Mouse (Mus musculus) hindbrain, embryonic 13.5 days (tissue): ENCODE measurements at regions not wholly inside any gene's neighbourhood (a gene's known extent, or its start where the extent isn't known, plus 50 kb on each side); places are given as distances from the start of the nearest gene placed in this dataset.
A peak's percentile ranks its signal among the peaks of the same experiment; 100 is the strongest.
"Not testable (repeated sequence)": the region's sequence is repeated elsewhere in the genome, so short reads cannot be mapped to it uniquely, and the experiment has no call there.

Experiments used
- ATAC-seq: fragments of 200-750 bp; cut with Nextera tagmentation; 2 replicates; pipeline ENCODE4 v1.8.0; 2017; ENCODE audit warnings: moderate TSS enrichment; ENCODE audit not compliant: low FRiP score
- H3K27ac ChIP-seq: fragments of 300-500 bp; sonication (generic); 2 replicates; pipeline ENCODE4 v1.5.1; 2015; ENCODE audit warnings: inconsistent platforms, mild to moderate bottlenecking, moderate library complexity
- H3K27me3 ChIP-seq: fragments of 300-500 bp; sonication (generic); 2 replicates; pipeline ENCODE4 v1.6.1; 2015; ENCODE audit warnings: mild to moderate bottlenecking, inconsistent platforms
- H3K36me3 ChIP-seq: fragments of 300-500 bp; sonication (generic); 2 replicates; pipeline ENCODE4 v1.6.1; 2015; ENCODE audit warnings: mild to moderate bottlenecking, inconsistent platforms
- H3K4me1 ChIP-seq: fragments of 300-500 bp; sonication (generic); replicated peaks from 2 replicates; pipeline ENCODE4 v1.6.1; 2015; ENCODE audit warnings: inconsistent platforms
- H3K4me2 ChIP-seq: fragments of 300-500 bp; sonication (generic); 2 replicates; pipeline ENCODE4 v1.6.1; 2015; ENCODE audit warnings: inconsistent platforms, mild to moderate bottlenecking, moderate library complexity
- H3K4me3 ChIP-seq: fragments of 300-500 bp; sonication (generic); 2 replicates; pipeline ENCODE4 v1.5.1; 2015; ENCODE audit warnings: mild to moderate bottlenecking, inconsistent platforms
- H3K9ac ChIP-seq: fragments of 300-500 bp; sonication (generic); 2 replicates; pipeline ENCODE4 v1.6.1; 2015; ENCODE audit warnings: mild to moderate bottlenecking, inconsistent platforms
- H3K9me3 ChIP-seq: fragments of 300-500 bp; sonication (generic); 2 replicates; pipeline ENCODE4 v1.6.1; 2016; ENCODE audit warnings: inconsistent platforms
- whole genome bisulfite sequencing: fragments of 180-500 bp; shearing (Covaris S2); methylation state at CpG from one replicate; pipeline ENCODE4 v1.1.7; 2015; 5-methylcytosine and 5-hydroxymethylcytosine counted together

DNA sequence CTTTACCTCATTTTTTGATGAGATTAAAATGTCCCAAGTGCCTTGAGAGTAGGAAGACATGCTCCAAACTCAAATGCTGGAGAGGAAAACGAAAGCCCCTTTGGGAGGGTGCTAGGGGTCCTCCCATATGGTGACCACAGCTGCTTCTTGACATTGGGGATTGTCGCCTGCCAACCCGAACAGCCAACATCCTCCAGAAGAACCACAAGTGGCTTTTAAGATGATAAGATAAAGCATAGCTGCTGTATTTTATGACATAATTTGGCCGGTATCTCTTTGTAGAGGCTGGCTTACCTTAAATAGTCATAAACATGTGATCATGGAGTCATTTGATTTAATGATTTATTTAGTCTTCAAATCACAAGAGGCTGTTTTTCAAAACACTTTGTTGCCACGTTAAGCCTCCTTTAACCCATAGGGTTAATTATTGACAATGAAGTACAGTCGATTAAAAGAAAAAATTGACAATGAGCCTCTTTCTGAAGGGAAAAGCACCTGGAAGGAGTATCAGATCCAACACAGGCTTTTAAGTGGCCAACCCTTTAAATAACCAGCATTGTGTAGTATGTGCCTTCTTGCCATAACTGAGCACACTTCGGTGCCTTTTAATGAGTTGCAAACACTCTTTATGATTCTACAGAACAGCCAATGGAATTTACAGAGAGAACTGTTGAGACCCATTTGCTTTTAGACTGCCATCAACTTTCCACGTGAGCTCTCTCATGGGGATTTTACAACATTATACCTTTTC, 76.1 kb upstream of the Cdk6 start:
- not testable (repeated sequence) for H3K27me3 ChIP-seq, ATAC-seq, H3K36me3 ChIP-seq, H3K4me1 ChIP-seq, H3K4me2 ChIP-seq, H3K9ac ChIP-seq, H3K9me3 ChIP-seq, H3K4me3 ChIP-seq, H3K27ac ChIP-seq
- WGBS, result 87% methylated on average over 8 of the region's 8 CpGs

DNA sequence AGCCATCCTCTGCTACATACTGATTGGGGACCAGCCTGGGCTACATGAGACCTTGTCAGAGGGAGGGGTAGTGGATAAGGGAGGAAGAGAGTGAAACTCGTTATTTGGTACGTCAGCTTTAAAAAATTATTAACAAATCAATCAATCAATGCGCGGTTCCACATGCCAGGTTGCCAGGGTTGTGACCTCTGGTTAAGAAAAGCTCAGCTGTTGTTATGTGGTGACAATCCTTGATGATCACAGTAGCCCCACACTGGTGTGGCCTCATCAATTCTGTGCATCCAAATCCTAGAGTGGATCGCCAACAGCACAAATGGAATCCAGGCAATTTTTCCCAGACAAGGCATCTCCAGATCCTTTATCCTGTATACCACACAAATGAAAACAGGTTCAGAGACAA, 74.3 kb upstream of the Cdk6 start:
- no peaks in the 10 kb centered on the region for H3K9me3 ChIP-seq
- no peaks in the 10 kb centered on the region for H3K27me3 ChIP-seq
- WGBS, result 83% methylated on average over 5 of the region's 5 CpGs
- no peak overlapping the region for H3K9ac ChIP-seq
- no peak overlapping the region for H3K4me3 ChIP-seq
- H3K36me3 ChIP-seq, result no peaks in the 10 kb centered on the region
- no peak for ATAC-seq
- H3K4me1 ChIP-seq, result no peaks in the 10 kb centered on the region
- H3K27ac ChIP-seq, result no peak overlapping the region
- H3K4me2 ChIP-seq, result no peak overlapping the region

DNA sequence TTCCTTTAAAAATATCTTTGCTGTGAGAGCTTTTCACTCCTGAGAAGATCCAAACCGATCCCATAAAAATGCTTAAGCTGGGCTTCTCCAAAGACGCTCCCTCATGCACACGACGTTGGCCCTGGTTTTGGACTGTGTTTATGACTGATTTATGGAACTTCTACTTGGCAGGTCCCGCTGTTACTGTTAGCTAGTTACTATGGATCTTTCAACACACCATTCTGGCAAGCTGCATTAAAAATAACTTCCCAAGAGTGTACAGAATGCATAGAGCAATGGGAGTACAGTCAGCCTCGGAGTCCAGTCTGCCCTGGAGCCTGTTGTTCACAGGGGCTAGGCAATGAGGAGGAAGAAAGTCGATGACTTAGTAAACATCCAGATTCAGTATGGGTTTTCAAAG, 71.5 kb upstream of the Cdk6 start:
- Histone ChIP-seq H3K4me2 (no peak overlapping the region), H3K27me3 (no peaks in the 10 kb centered on the region), H3K4me3 (no peak overlapping the region), H3K9ac (no peak overlapping the region), H3K4me1 (no peaks in the 10 kb centered on the region), H3K36me3 (no peaks in the 10 kb centered on the region), H3K9me3 (no peaks in the 10 kb centered on the region), H3K27ac (no peak overlapping the region)
- ATAC-seq, result no peak
- 87% methylated on average over 7 of the region's 7 CpGs for WGBS

DNA sequence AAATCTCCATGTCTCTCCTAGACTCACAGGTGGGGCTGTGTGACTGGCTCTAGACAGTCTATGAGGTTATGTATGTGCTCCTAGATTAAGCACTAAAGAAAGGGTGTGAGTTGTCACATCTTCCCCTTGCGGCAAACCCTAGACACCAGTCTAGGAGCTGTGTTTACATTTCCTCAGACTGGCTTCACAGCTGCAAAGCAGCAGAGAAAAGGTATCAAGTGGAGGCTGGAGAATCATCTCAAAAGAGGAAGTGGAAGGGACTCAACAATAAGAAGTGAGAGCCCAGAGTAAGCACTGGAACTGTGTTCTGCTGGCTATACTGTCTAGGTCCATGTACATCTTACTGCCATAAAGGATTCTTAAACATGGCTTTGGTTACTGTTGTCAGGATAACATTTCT, 68.1 kb upstream of the Cdk6 start:
- H3K9ac ChIP-seq, H3K4me2 ChIP-seq, H3K36me3 ChIP-seq, ATAC-seq, H3K27ac ChIP-seq, H3K27me3 ChIP-seq, H3K4me1 ChIP-seq, H3K4me3 ChIP-seq, H3K9me3 ChIP-seq: not testable (repeated sequence)
- WGBS, result 89% methylated on average over 1 of the region's 1 CpGs

DNA sequence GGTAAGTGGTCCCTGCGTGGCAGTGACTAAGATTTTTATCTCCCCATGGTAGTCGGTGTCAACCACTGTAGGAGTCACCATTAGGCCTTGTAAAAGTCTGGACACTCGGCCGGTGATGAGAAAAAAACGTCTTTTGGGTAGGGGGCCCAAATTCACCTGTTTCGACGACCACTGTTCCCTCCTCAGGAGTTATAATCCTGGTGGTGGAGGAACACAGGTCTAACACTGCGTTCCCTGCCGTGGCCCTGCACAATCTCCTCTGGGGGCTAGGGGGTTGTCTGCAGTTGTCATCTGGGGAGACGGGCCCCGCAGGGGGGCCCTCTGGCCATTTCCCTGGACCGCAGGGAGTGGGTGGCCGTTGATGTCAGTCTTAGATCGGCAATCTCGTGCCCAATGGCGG, 64.0 kb upstream of the Cdk6 start:
- not testable (repeated sequence) for H3K9ac ChIP-seq, H3K9me3 ChIP-seq, ATAC-seq, H3K27ac ChIP-seq, H3K4me2 ChIP-seq, H3K4me1 ChIP-seq, H3K36me3 ChIP-seq, H3K4me3 ChIP-seq, H3K27me3 ChIP-seq
- 94% methylated on average over 16 of the region's 16 CpGs for WGBS

DNA sequence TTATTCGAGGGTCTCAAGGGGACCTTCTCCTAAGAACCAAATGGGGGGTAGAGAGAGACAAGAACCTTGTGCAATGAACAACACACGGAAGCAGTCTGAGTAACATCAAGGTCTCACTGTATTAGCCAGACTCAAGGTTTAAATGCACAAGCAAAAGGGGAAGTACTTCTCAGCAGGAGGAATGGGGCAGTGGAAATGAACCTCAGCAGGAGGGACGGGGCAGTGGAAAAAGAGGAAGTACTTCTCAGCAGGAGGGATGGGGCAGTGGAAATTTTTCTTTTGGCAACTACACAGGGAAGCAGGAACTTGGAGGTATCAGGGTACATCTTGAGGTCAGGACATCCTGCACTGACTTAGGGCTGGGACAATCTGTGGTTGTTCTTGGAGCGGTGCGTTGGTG, 62.3 kb upstream of the Cdk6 start:
- WGBS, result 82% methylated on average over 5 of the region's 5 CpGs
- ATAC-seq, H3K9ac ChIP-seq, H3K36me3 ChIP-seq, H3K27ac ChIP-seq, H3K27me3 ChIP-seq, H3K9me3 ChIP-seq, H3K4me2 ChIP-seq, H3K4me3 ChIP-seq, H3K4me1 ChIP-seq: not testable (repeated sequence)

DNA sequence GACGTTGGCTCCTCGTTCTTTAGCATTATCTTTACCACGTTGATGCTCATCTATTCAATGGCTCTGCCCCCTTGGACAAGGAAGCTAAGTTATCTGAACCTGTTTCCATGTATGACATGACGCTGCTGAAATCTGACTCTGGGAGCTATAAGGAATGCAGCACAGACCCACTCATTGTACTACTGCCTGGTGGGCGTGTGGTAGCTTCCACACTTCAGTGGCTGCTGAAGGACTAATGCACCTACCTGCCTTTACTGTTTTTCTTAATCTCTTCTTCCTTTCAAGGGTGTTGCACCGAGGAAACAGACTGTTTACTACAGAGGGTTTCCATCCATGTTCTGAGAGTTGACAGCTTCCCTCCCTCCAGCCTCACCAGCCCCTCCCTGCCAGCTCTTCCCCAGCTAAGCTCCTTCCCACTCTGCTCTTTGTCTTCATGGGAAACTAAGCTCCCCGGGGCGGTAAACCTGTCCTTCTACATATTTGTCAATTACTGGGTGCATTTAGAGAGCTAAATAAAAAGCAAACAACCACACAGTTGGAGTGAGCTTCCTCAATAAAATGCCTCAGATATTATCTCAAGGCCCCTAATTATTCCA, 59.3 kb upstream of the Cdk6 start:
- H3K4me1 ChIP-seq, H3K27ac ChIP-seq, H3K36me3 ChIP-seq, ATAC-seq, H3K9ac ChIP-seq, H3K4me3 ChIP-seq, H3K4me2 ChIP-seq, H3K27me3 ChIP-seq, H3K9me3 ChIP-seq: not testable (repeated sequence)
- WGBS, result 78% methylated on average over 8 of the region's 8 CpGs

DNA sequence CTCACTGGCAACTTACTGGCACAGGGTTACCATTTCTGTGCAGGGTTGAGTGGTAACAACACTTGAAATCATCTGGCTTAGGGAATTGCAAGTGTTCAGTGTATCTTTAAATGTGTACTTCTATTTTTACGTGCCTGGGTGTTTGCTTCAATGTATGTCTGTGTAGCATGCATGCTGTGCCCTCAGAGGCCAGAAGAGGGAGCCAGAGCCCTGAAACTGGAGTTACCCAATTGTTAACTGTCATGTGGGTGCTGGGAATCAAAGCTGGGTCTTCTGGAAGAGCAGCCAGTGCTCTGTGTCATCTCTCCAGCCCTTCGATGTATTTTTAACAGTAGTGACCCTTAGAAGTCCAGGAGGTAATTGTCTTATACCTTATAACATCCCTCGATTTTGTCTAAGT, 58.2 kb upstream of the Cdk6 start:
- H3K4me3 ChIP-seq, result no peak overlapping the region
- no peak overlapping the region for H3K9ac ChIP-seq
- no peaks in the 10 kb centered on the region for H3K27me3 ChIP-seq
- H3K4me1 ChIP-seq, result no peaks in the 10 kb centered on the region
- no peak overlapping the region for H3K27ac ChIP-seq
- H3K36me3 ChIP-seq, result no peaks in the 10 kb centered on the region
- WGBS, result 92% methylated on average over 3 of the region's 3 CpGs
- H3K9me3 ChIP-seq, result peaks cover 3% of the 10 kb centered on the region; the same call in 1 of the 2 replicates
- no peak for ATAC-seq
- no peak overlapping the region for H3K4me2 ChIP-seq

DNA sequence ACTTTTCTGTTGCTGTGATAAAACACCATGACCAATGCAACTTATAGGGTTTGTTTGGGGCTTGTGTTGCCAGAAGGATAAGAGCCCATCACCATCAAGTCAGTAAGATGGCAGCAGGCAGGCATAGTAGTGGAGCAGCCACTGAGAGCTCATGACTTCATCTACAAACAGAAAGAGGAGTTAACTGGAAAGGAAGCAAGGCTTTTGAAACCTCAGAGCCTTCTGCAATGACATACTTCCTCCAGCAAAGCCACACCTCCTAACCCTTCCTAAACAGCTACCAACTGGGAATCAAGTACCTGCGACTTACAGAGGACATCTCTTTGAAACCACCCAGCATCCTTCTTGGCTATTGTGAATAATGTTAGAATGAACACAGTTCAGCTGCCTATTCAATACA, 57.0 kb upstream of the Cdk6 start:
- H3K9me3 ChIP-seq, H3K27me3 ChIP-seq, H3K27ac ChIP-seq, H3K4me2 ChIP-seq, H3K4me3 ChIP-seq, H3K36me3 ChIP-seq, H3K4me1 ChIP-seq, ATAC-seq, H3K9ac ChIP-seq: not testable (repeated sequence)
- 97% methylated on average over 1 of the region's 1 CpGs for WGBS

DNA sequence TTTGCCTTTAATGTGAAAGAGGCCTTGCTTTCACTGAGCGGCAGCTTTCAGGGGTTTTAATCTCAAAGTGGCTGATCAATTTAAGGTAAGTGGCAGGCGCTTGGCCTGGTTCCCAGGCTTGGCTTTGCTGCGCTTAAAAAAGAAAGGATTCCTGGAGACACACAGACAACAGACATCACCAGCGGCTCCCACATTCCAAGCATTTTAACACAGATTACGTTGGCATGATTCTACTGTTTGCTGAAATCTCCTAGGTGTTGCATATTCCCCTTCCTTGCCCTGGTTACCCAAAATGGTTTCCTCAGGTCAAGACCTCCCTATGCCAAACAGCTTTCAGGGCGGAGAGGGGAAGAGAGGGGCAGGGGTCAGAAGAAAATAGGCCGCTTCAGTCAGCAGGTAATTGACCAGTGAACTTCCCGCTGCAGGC, 51.3 kb upstream of the Cdk6 start:
- not testable (repeated sequence) for H3K27ac ChIP-seq, H3K4me1 ChIP-seq, H3K9ac ChIP-seq, H3K9me3 ChIP-seq, H3K27me3 ChIP-seq, H3K4me3 ChIP-seq, H3K36me3 ChIP-seq, H3K4me2 ChIP-seq
- 18% methylated on average over 8 of the region's 8 CpGs for WGBS
- 0 out of 2 replicates have a peak, but pooled peaks have one; percentile 49 for ATAC-seq
